Mouse (Mus musculus) cerebellum, adult 11-12 months (tissue): Measurements from ENCODE around the gene Tent4a.

Experiments
- DNase-seq: peaks from one replicate; pipeline ENCODE4 v3.0.0; 2022

The Tent4a gene

GRCm38 (mm10) chr13:69515091-69515490, 19.3 kb downstream of the Tent4a start:
- no peak for DNase-seq

GRCm38 (mm10) chr13:69509391-69510244, 24.8 kb downstream of the Tent4a start:
- DNase-seq, result no peak

- DNase-seq, result no peak
These were observed 26.8 kb downstream of the Tent4a start for GRCm38 (mm10) chr13:69507666-69508065.

- no peak for DNase-seq
These were observed 27.9 kb downstream of the Tent4a start for GRCm38 (mm10) chr13:69506341-69507086.

- no peak for DNase-seq
These were observed 31.6 kb downstream of the Tent4a start for GRCm38 (mm10) chr13:69502863-69503262.

- no peak for DNase-seq
These were observed 32.2 kb downstream of the Tent4a start for GRCm38 (mm10) chr13:69502157-69502750.

- no peak for DNase-seq
These were observed 36.1 kb downstream of the Tent4a start for GRCm38 (mm10) chr13:69498276-69498675.

- peak; percentile 43 for DNase-seq
These were observed 41.4 kb downstream of the Tent4a start for GRCm38 (mm10) chr13:69492876-69493463.

GRCm38 (mm10) chr13:69489777-69490176, 44.6 kb downstream of the Tent4a start:
- DNase-seq, result no peak

GRCm38 (mm10) chr13:69488565-69489255, 45.7 kb downstream of the Tent4a start:
- no peak for DNase-seq

GRCm38 (mm10) chr13:69487611-69488275, 46.7 kb downstream of the Tent4a start:
- DNase-seq, result no peak

- DNase-seq, result no peak
These were observed 47.3 kb downstream of the Tent4a start for GRCm38 (mm10) chr13:69487108-69487507.

- no peak for DNase-seq
These were observed 48.6 kb downstream of the Tent4a start for GRCm38 (mm10) chr13:69485833-69486232.

- DNase-seq, result no peak
These were observed 49.1 kb downstream of the Tent4a start for GRCm38 (mm10) chr13:69485326-69485725.

- DNase-seq, result peak; percentile 42
These were observed 51.7 kb downstream of the Tent4a start for GRCm38 (mm10) chr13:69482751-69483150.

- peak; percentile 76 for DNase-seq
These were observed 52.5 kb downstream of the Tent4a start for GRCm38 (mm10) chr13:69481634-69482505.

GRCm38 (mm10) chr13:69481026-69481425, 53.4 kb downstream of the Tent4a start:
- DNase-seq, result peak; percentile 49

- no peak for DNase-seq
These were observed 54.5 kb downstream of the Tent4a start for GRCm38 (mm10) chr13:69479906-69480305.

GRCm38 (mm10) chr13:69478703-69479102, 55.7 kb downstream of the Tent4a start:
- no peak for DNase-seq

- no peak for DNase-seq
These were observed 73.6 kb downstream of the Tent4a start for GRCm38 (mm10) chr13:69460635-69461465.
